Mouse (Mus musculus) monocyte, adult 2 months (primary cell): ENCODE results near the gene Capn11.

Source experiments
- DNase-seq, 2 experiments: peaks; one replicate each; pipeline ENCODE4 v3.0.0; 2022; ENCODE audit warnings: low spot score in 2 of 2, low read depth in 1 of 2

Capn11 gene

DNA sequence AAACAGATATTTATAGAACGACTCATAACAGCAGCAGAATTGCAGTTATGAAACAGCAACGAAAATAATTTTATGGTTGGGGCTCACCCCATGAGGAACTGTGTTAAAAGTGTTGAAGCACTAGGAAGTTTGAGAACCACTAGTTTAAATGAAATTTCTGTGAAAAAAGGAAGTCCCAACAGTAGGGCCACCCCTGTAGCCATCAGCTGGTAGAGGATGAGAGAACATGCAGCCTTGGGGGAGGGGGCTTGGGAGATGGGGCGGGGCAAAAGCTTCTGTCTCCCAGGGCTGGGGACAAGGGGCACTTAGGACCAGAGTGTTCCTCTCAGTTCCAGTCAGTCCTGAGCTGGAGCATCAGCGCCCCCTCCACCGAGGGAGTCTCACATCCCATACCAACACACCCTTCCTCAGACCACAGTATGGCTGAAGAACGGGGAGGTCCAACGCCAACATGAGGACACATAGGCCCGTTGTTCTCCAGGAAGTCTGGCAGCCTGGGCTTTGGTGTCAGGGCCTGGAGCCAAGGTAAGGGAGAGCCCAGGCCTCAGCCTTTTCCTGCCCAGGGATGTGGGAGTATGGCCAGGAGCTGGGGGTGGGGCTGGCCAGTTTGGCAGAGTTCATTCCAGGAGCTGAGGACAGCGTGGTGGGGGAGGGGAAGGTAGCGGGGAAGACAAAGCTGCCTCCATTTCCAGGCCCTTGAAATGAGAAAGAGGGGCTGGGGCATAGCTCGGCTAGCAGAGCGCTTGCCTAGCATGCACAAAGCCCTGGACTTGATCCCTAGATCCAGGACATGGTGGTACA is 74.8 kb downstream of the Capn11 start:
- no peak for DNase-seq

- no peak for DNase-seq
These were observed 76.3 kb downstream of the Capn11 start for GRCm38 (mm10) chr17:45582715-45583355.

DNA sequence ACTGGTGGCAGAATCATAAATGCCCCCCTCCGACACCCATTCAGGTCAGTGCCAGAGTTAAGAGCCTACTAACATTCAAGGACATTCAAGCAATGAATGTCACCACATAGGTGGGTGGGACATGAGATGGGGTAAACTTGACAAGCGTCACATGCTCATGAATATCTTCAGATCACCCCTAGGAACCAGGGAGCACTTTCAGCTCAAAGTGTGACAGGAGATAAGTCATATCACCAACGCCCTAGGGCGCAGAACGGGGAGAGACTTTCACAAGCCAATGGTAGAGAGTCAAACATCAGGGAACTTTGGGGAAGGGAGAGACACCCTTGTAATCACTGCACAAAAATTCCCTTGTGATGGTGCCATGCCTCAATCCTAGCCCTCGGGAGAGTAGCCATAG is 76.9 kb downstream of the Capn11 start:
- DNase-seq: no peak

- DNase-seq: peak in 1 of 2 experiments; percentile 48
These were observed 77.5 kb downstream of the Capn11 start for GRCm38 (mm10) chr17:45581567-45581983.

DNA sequence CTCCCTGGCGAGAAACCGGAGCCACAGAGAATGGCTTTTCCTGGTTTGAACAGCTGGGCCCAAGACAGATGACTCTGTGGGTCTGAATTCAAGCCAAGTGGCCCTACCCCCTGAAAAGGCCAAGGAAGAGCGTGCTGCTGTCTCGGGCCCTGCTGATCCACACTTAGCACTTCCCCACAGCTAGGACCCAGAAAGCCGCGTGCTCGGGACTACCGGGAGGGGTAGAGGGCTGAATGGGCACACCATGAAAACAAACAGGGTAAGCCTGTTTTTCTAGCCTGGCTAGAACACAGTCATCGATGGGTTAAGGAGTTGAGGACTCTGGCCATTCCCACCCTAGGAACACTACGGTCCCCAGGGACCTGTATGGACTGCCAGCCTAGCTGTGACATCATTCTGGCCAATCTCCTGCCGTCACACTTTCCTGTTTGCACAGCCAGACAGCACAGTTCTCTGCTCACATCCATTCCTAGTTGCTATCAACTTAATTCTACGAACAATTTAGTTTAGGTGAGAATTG is 78.1 kb downstream of the Capn11 start:
- DNase-seq: no peak
